Mouse (Mus musculus) limb, embryonic 12.5 days (tissue): Measurements from ENCODE around the gene Zbtb37. TPM values are rescaled to one million over a fixed set of nuclear protein-coding genes. Genes with fewer than 3 reads are reported as not detected.
"Not testable (repeated sequence)": the region's sequence is repeated elsewhere in the genome, so short reads cannot be mapped to it uniquely, and the experiment has no call there.

Experiments
- ATAC-seq: fragments of 200-750 bp; cut with Nextera tagmentation; 2 replicates; pipeline ENCODE4 v1.8.0; 2017; ENCODE audit warnings: low read depth, moderate TSS enrichment; ENCODE audit not compliant: insufficient number of reproducible peaks, insufficient read depth, low FRiP score, low TSS enrichment
- H3K27ac ChIP-seq: fragments of 300-500 bp; sonication (generic); 2 replicates; pipeline ENCODE4 v1.5.1; 2016; ENCODE audit warnings: mild to moderate bottlenecking, moderate library complexity
- H3K27me3 ChIP-seq: fragments of 300-500 bp; sonication (generic); 2 replicates; pipeline ENCODE4 v1.6.1; 2016; ENCODE audit warnings: mild to moderate bottlenecking, moderate library complexity
- H3K36me3 ChIP-seq: fragments of 300-500 bp; sonication (generic); 2 replicates; pipeline ENCODE4 v1.6.1; 2016; ENCODE audit warnings: mild to moderate bottlenecking, moderate library complexity
- H3K4me1 ChIP-seq: fragments of 300-500 bp; sonication (generic); replicated peaks from 2 replicates; pipeline ENCODE4 v1.6.1; 2016
- H3K4me2 ChIP-seq: fragments of 300-500 bp; sonication (generic); 2 replicates; pipeline ENCODE4 v1.6.1; 2016; ENCODE audit warnings: mild to moderate bottlenecking, moderate library complexity
- H3K4me3 ChIP-seq: fragments of 300-500 bp; sonication (generic); replicated peaks from 2 replicates; pipeline ENCODE4 v1.5.1; 2016; ENCODE audit warnings: mild to moderate bottlenecking
- H3K9ac ChIP-seq: fragments of 300-500 bp; sonication (generic); replicated peaks from 2 replicates; pipeline ENCODE4 v1.6.1; 2016; ENCODE audit warnings: mild to moderate bottlenecking, moderate library complexity
- H3K9me3 ChIP-seq: fragments of 300-500 bp; sonication (generic); 2 replicates; pipeline ENCODE4 v1.6.1; 2016; ENCODE audit warnings: mild to moderate bottlenecking, moderate library complexity
- WGBS: fragments of 180-500 bp; shearing (Covaris S2); methylation state at CpG from one replicate; pipeline ENCODE4 v1.1.7; 2016; 5-methylcytosine and 5-hydroxymethylcytosine counted together
- polyA plus RNA-seq: library from polyadenylated mRNA; unstranded; fragments of >200 nt; fragmentation: Nextera tagmentation; extraction: Ambion mirVana; gene quantifications from 2 replicates; pipeline ENCODE4 v1.2.1, GENCODE M21; 2016

Zbtb37 gene
- polyA plus RNA-seq, 1 experiment from 2014 or later, result 11.1 TPM

DNA sequence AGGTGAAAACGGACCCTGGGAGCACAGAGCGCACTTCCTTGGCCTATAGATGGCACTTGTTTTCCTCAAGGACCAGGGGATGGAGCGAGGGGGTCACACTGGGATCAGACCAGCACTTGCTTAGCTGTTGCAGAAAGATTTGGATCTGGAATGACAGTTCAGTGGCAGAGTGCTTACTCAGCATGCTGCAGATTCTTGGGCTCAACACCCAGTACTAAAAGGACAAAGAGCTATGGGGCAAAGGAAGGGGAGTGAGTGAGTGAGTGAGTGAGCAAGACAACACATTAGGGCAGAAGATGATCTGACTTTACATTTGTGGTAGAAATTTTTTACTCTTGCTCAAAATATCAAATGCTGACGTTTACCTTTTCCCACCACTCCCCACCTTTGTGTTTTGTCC is 29.7 kb downstream of the Zbtb37 start:
- WGBS, result 60% methylated on average over 4 of the region's 4 CpGs
- no peak overlapping the region for H3K4me3 ChIP-seq
- H3K36me3 ChIP-seq, result peaks cover 15% of the 10 kb centered on the region; the same call in 1 of the 2 replicates
- H3K27ac ChIP-seq, result no peak overlapping the region
- no peak overlapping the region for H3K9ac ChIP-seq
- no peak for ATAC-seq
- H3K27me3 ChIP-seq, result no peaks in the 10 kb centered on the region
- no peak overlapping the region for H3K4me2 ChIP-seq
- H3K9me3 ChIP-seq, result no peaks in the 10 kb centered on the region
- no peaks in the 10 kb centered on the region; the same call in none of the 2 replicates for H3K4me1 ChIP-seq

DNA sequence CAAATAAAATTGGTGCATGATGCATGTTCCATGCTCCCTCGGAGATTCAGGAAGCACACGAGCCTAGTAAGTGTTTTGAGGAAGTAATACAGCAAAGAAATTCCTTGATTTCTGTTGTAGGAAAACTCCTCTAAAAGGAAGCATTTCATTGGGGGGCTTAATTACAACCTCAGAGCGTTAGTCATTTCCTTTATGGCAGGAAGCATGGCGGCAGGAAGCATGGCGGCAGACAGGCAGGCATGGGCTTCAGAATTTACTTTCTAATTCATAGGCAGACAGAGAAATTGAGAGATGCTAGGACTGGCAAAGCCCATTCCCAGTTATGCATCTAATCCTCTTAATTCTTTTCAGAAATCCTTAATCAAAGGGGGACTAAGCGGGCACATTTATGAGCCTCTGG is 40.8 kb downstream of the Zbtb37 start:
- H3K27ac ChIP-seq, result no peak overlapping the region
- H3K4me1 ChIP-seq, result no peaks in the 10 kb centered on the region
- no peak overlapping the region for H3K9ac ChIP-seq
- no peak overlapping the region for H3K4me2 ChIP-seq
- H3K4me3 ChIP-seq, result no peak overlapping the region
- H3K36me3 ChIP-seq, result no peaks in the 10 kb centered on the region
- no peaks in the 10 kb centered on the region for H3K27me3 ChIP-seq
- 75% methylated on average over 6 of the region's 6 CpGs for WGBS
- no peak for ATAC-seq
- H3K9me3 ChIP-seq, result no peaks in the 10 kb centered on the region

DNA sequence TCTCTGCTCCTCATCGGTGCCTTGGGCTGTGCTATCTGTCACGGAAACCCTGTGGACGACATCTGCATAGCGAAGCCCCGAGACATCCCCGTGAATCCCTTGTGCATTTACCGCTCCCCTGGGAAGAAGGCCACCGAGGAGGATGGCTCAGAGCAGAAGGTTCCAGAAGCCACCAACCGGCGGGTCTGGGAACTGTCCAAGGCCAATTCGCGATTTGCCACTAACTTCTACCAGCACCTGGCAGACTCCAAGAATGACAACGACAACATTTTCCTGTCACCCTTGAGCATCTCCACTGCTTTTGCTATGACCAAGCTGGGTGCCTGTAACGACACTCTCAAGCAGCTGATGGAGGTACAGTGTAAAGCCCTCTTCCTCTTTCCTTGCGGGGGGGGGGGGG is 45.3 kb downstream of the Zbtb37 start:
- Histone ChIP-seq H3K27me3 (no peaks in the 10 kb centered on the region), H3K9ac (no peak overlapping the region), H3K4me2 (no peak overlapping the region), H3K4me3 (no peak overlapping the region), H3K27ac (no peak overlapping the region), H3K4me1 (no peaks in the 10 kb centered on the region), H3K9me3 (no peaks in the 10 kb centered on the region), H3K36me3 (no peaks in the 10 kb centered on the region)
- no peak for ATAC-seq
- 86% methylated on average over 15 of the region's 15 CpGs for WGBS

DNA sequence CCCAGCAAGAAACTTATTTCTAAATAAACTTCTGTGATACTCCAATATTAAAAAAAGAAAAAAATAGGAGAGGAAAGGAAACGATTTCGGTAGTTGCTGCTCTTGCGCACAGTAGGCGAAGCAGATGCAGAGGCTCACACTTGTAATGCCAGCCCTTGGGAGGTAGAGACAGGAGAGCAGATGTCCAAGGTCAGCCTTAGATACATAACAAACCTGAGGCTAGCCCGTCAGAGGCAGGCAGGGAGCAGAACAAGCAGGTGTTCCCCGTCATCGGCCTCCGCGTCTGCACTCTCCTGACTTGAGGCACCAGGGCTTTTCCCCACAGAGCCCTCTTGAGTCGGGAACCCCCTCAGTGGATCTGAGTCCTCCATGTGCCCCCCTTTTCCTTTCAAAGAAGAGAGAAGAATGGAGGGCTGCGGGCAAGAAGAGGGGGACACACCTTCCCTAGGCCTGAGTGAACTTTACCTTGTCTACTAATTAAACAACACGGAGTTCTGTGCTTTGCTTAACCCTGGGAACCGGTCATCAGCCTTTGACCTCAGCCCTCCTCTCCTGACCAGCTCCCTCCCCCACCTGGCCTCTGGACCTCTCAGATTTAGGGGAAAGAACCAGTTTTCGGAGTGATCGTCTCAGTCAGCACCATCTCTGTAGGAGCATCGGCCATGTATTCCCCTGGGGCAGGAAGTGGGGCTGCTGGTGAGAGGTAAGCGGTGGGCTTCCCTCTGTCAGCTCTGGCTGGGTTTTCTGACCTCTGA is 47.6 kb downstream of the Zbtb37 start:
- no peaks in the 10 kb centered on the region for H3K4me1 ChIP-seq
- H3K4me3 ChIP-seq, result no peak overlapping the region
- no peak overlapping the region for H3K9ac ChIP-seq
- H3K27ac ChIP-seq, result no peak overlapping the region
- H3K27me3 ChIP-seq, result no peaks in the 10 kb centered on the region
- H3K9me3 ChIP-seq, result no peaks in the 10 kb centered on the region
- H3K4me2 ChIP-seq, result no peak overlapping the region
- no peak for ATAC-seq
- no peaks in the 10 kb centered on the region for H3K36me3 ChIP-seq
- 84% methylated on average over 17 of the region's 17 CpGs for WGBS

DNA sequence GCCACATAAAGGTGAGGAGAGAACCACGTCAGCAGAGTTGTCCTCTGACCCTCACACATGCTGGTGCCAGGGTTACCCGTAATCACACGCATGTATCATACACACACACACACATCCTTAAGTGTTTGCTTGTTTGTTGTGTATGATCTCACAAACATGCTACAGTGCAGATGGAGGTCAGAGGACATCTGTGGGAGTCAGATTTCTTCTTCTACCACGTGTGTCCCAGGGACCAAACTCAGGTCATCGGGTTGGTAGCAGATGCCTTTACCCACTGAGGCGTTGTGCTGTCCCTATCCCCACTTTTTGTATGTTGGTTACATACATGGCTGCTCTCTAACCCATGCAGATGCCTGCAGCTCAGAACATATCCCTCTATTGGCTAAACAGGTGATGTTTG is 49.2 kb downstream of the Zbtb37 start:
- Histone ChIP-seq H3K27me3 (no peaks in the 10 kb centered on the region), H3K9me3 (no peaks in the 10 kb centered on the region), H3K36me3 (no peaks in the 10 kb centered on the region), H3K4me3 (no peak overlapping the region), H3K27ac (no peak overlapping the region), H3K4me1 (no peaks in the 10 kb centered on the region), H3K9ac (no peak overlapping the region), H3K4me2 (no peak overlapping the region)
- WGBS, result 80% methylated on average over 6 of the region's 6 CpGs
- ATAC-seq, result no peak

- not testable (repeated sequence) for H3K4me2 ChIP-seq, H3K9me3 ChIP-seq, H3K36me3 ChIP-seq, ATAC-seq, H3K4me1 ChIP-seq, H3K27me3 ChIP-seq, H3K27ac ChIP-seq, H3K4me3 ChIP-seq, H3K9ac ChIP-seq
- 59% methylated on average over 1 of the region's 1 CpGs for WGBS
Measured at GRCm38 (mm10) chr1:160984731-160985130, 49.9 kb downstream of the Zbtb37 start.

- H3K27me3 ChIP-seq, result no peaks in the 10 kb centered on the region
- H3K9ac ChIP-seq, result no peak overlapping the region
- H3K36me3 ChIP-seq, result no peaks in the 10 kb centered on the region
- no peak overlapping the region for H3K4me3 ChIP-seq
- no peaks in the 10 kb centered on the region for H3K4me1 ChIP-seq
- ATAC-seq, result no peak
- 80% methylated on average over 3 of the region's 3 CpGs for WGBS
- H3K27ac ChIP-seq, result no peak overlapping the region
- H3K4me2 ChIP-seq, result no peak overlapping the region
- no peaks in the 10 kb centered on the region for H3K9me3 ChIP-seq
Measured at GRCm38 (mm10) chr1:160982887-160983286, 51.8 kb downstream of the Zbtb37 start.

GRCm38 (mm10) chr1:160981337-160981736 is 53.3 kb downstream of the Zbtb37 start:
- no peaks in the 10 kb centered on the region for H3K4me1 ChIP-seq
- ATAC-seq, result no peak
- H3K27ac ChIP-seq, result no peak overlapping the region
- no peak overlapping the region for H3K4me3 ChIP-seq
- WGBS, result 85% methylated on average over 4 of the region's 4 CpGs
- H3K9ac ChIP-seq, result no peak overlapping the region
- no peak overlapping the region for H3K4me2 ChIP-seq
- no peaks in the 10 kb centered on the region for H3K36me3 ChIP-seq
- H3K27me3 ChIP-seq, result no peaks in the 10 kb centered on the region
- no peaks in the 10 kb centered on the region for H3K9me3 ChIP-seq

GRCm38 (mm10) chr1:160980537-160981234 is 54.0 kb downstream of the Zbtb37 start:
- no peak overlapping the region for H3K4me3 ChIP-seq
- H3K4me2 ChIP-seq, result no peak overlapping the region
- no peaks in the 10 kb centered on the region for H3K4me1 ChIP-seq
- H3K36me3 ChIP-seq, result no peaks in the 10 kb centered on the region
- no peaks in the 10 kb centered on the region for H3K9me3 ChIP-seq
- H3K9ac ChIP-seq, result no peak overlapping the region
- no peak overlapping the region for H3K27ac ChIP-seq
- no peak for ATAC-seq
- WGBS, result 70% methylated on average over 8 of the region's 8 CpGs
- H3K27me3 ChIP-seq, result no peaks in the 10 kb centered on the region

DNA sequence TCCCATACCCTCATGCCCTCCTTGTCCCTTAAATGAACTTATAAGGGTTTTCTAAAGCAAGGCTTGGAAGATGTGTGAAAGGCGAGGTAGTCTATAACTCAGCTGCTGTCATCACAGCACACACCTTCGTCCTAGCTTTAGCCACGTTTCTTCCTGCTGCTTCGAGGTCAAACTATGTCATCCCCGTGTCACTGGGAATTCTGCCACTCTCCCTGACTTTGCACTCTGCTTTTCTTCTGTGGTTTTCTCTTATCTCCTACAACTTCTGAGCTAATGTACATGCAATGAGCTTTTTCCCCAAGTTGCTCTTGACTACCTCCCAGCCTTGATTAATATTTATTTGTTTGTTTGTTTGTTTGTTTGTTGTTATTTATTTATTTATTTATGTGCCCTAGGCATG is 54.6 kb downstream of the Zbtb37 start:
- 76% methylated on average over 5 of the region's 5 CpGs for WGBS
- H3K27ac ChIP-seq, result no peak overlapping the region

DNA sequence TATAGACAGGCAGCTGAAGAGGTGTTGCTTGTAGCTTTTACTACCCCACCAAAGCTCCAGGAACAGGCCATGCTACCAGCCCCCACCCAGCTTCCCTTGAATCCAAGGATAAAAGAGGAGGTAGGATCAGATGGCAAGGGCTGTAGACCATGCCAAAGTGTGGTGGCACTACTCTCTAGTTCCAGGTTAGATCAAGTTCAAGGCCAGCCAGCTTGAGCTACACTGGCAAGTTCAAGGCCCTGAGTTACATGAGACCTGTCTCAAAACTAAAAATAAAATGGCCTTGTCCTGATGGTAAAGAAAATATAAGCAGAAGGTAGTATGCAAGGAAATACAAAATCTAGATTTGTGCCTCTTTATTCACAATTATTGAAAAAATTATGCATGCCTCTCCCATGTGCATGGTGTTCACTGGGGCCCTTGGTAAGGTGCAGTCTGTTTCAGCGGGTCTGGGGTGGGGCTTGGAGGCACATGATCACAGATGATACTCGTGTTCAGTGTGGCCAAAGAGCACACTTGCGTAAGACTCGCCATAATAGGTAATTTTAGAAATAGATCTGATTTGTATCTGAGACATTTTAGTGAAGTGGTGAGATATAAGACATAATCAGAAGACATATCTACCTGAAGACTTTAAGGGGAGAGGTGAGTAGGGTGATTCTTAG is 56.4 kb downstream of the Zbtb37 start, which contains the start of gene Serpinc1:
Gene Serpinc1 (plus strand): TSS at position 515 of the 665 bp plus-strand sequence.
- 90% methylated on average over 4 of the region's 4 CpGs for WGBS
- Histone ChIP-seq H3K4me2 (no peak within 1 kb of the TSS), H3K9ac (no peak within 1 kb of the TSS), H3K9me3 (no peaks in the 10 kb centered on the region), H3K27ac (no peak within 1 kb of the TSS), H3K27me3 (no peaks in the 10 kb centered on the region), H3K4me3 (no peak within 1 kb of the TSS), H3K36me3 (0 out of 2 replicates have a peak, but pooled peaks cover 5% of the 10 kb centered on the region), H3K4me1 (no peaks in the 10 kb centered on the region)
- no peak for ATAC-seq

More for the DNA sequence above, 54.6 kb downstream of the Zbtb37 start:
- Histone ChIP-seq H3K4me2 (no peak overlapping the region), H3K9ac (no peak overlapping the region), H3K9me3 (no peaks in the 10 kb centered on the region), H3K4me1 (no peaks in the 10 kb centered on the region), H3K4me3 (no peak overlapping the region), H3K36me3 (0 out of 2 replicates have a peak, but pooled peaks cover 4% of the 10 kb centered on the region), H3K27me3 (no peaks in the 10 kb centered on the region)
- no peak for ATAC-seq
